Mouse (Mus musculus) hindbrain, embryonic 14.5 days (tissue): ENCODE data around the gene Pomt1. TPM values are rescaled to one million over a fixed set of nuclear protein-coding genes. Genes with fewer than 3 reads are reported as not detected.
"Not testable (repeated sequence)": the region's sequence is repeated elsewhere in the genome, so short reads cannot be mapped to it uniquely, and the experiment has no call there.

Experiments used
- ATAC-seq: fragments of 200-750 bp; cut with Nextera tagmentation; 2 replicates; pipeline ENCODE4 v1.8.0; 2017; ENCODE audit warnings: moderate number of reproducible peaks, mild to moderate bottlenecking, moderate TSS enrichment, moderate library complexity; ENCODE audit not compliant: low FRiP score
- DNase-seq: peaks from one replicate; pipeline ENCODE4 v3.0.0-alpha.2; 2015; ENCODE audit warnings: low spot score
- H3K27ac ChIP-seq: fragments of 300-500 bp; sonication (generic); 2 replicates; pipeline ENCODE4 v1.5.1; 2014; ENCODE audit warnings: mild to moderate bottlenecking, moderate library complexity
- H3K27me3 ChIP-seq: fragments of 300-500 bp; sonication (generic); 2 replicates; pipeline ENCODE4 v1.6.1; 2014; ENCODE audit warnings: mild to moderate bottlenecking, low read length, mixed read lengths; ENCODE audit not compliant: control insufficient read depth, insufficient read depth
- H3K36me3 ChIP-seq: fragments of 300-500 bp; sonication (generic); replicated peaks from 2 replicates; pipeline ENCODE4 v1.6.1; 2014; ENCODE audit not compliant: control insufficient read depth, insufficient read depth
- H3K4me1 ChIP-seq: fragments of 300-500 bp; sonication (generic); replicated peaks from 2 replicates; pipeline ENCODE4 v1.6.1; 2014; ENCODE audit warnings: antibody characterized with exemption, low read length, mixed read lengths; ENCODE audit not compliant: control insufficient read depth, insufficient read depth
- H3K4me2 ChIP-seq: fragments of 300-500 bp; sonication (generic); replicated peaks from 2 replicates; pipeline ENCODE4 v1.6.1; 2014; ENCODE audit warnings: mild to moderate bottlenecking, moderate library complexity
- H3K4me3 ChIP-seq: fragments of 300-500 bp; sonication (generic); replicated peaks from 2 replicates; pipeline ENCODE4 v1.5.1; 2014; ENCODE audit warnings: mild to moderate bottlenecking, low read length
- H3K9ac ChIP-seq: fragments of 300-500 bp; sonication (generic); 2 replicates; pipeline ENCODE4 v1.6.1; 2014
- H3K9me3 ChIP-seq: fragments of 300-500 bp; sonication (generic); 2 replicates; pipeline ENCODE4 v1.6.1; 2016; ENCODE audit warnings: low read length; ENCODE audit not compliant: control insufficient read depth
- WGBS: fragments of 180-500 bp; shearing (Covaris S2); extraction: QIAGEN DNeasy Blood & Tissue Kit; methylation state at CpG from one replicate; pipeline ENCODE4 v1.1.7; 2014; 5-methylcytosine and 5-hydroxymethylcytosine counted together
- polyA plus RNA-seq: library from polyadenylated mRNA; unstranded; fragments of >200 nt; fragmentation: Nextera tagmentation; extraction: Ambion mirVana; gene quantifications from 2 replicates; pipeline ENCODE4 v1.2.1, GENCODE M21; 2014

Pomt1 gene
- polyA plus RNA-seq, 1 experiment from 2014 or later, result 30.8 TPM

- peak within 1 kb of the TSS; percentile 94 for H3K4me2 ChIP-seq
Observed at GRCm38 (mm10) chr2:32287923-32288367, 51.6 kb downstream of the Pomt1 start, which contains the start of gene Swi5. Gene Swi5, minus strand, starts transcription at chr2:32288075.

GRCm38 (mm10) chr2:32288371-32288931 lies 52.1 kb downstream of the Pomt1 start:
- Histone ChIP-seq H3K4me2 (peak overlapping the region; percentile 94), H3K36me3 (peaks cover 41% of the 10 kb centered on the region), H3K4me1 (peaks cover 22% of the 10 kb centered on the region), H3K27me3 (no peaks in the 10 kb centered on the region), H3K9ac (peak overlapping the region; percentile 91), H3K9me3 (no peaks in the 10 kb centered on the region), H3K4me3 (peak overlapping the region; percentile 84), H3K27ac (peak overlapping the region; percentile 74)
- DNase-seq (peak; percentile 34), ATAC-seq (peak; percentile 42)
- 2% methylated on average over 27 of the region's 29 CpGs for WGBS

More at GRCm38 (mm10) chr2:32287923-32288367, 51.6 kb downstream of the Pomt1 start, which contains the start of gene Swi5:
- Histone ChIP-seq H3K36me3 (peaks cover 40% of the 10 kb centered on the region), H3K9me3 (no peaks in the 10 kb centered on the region), H3K27me3 (no peaks in the 10 kb centered on the region), H3K4me3 (peak within 1 kb of the TSS; percentile 84), H3K9ac (peak within 1 kb of the TSS; percentile 91), H3K27ac (peak within 1 kb of the TSS; percentile 82), H3K4me1 (peaks cover 22% of the 10 kb centered on the region)
- peak; percentile 99 for ATAC-seq
- WGBS, result under 1% methylated on average over 38 of the region's 41 CpGs
- DNase-seq, result peak; percentile 100

- ATAC-seq (no peak), DNase-seq (peak; percentile 54)
- Histone ChIP-seq H3K36me3 (peaks cover 41% of the 10 kb centered on the region), H3K27ac (no peak overlapping the region), H3K4me2 (peak overlapping the region; percentile 94; the same call in 1 of the 2 replicates), H3K4me3 (peak overlapping the region; percentile 84), H3K9ac (no peak overlapping the region), H3K9me3 (no peaks in the 10 kb centered on the region), H3K27me3 (no peaks in the 10 kb centered on the region), H3K4me1 (peaks cover 22% of the 10 kb centered on the region)
Observed at GRCm38 (mm10) chr2:32289578-32289977, 53.2 kb downstream of the Pomt1 start.

- H3K9ac ChIP-seq, result no peak overlapping the region
- no peak overlapping the region for H3K27ac ChIP-seq
- DNase-seq (no peak), ATAC-seq (no peak)
- no peak overlapping the region for H3K4me3 ChIP-seq
- 79% methylated on average over 8 of the region's 8 CpGs for WGBS
- no peak overlapping the region for H3K4me2 ChIP-seq
- H3K36me3 ChIP-seq, result peaks cover 72% of the 10 kb centered on the region
- H3K27me3 ChIP-seq, result no peaks in the 10 kb centered on the region
- no peaks in the 10 kb centered on the region for H3K9me3 ChIP-seq
- peaks cover 6% of the 10 kb centered on the region; the same call in 1 of the 2 replicates for H3K4me1 ChIP-seq
Observed at GRCm38 (mm10) chr2:32294348-32294747, 58.0 kb downstream of the Pomt1 start.

- Histone ChIP-seq H3K9me3 (no peaks in the 10 kb centered on the region), H3K27me3 (no peaks in the 10 kb centered on the region), H3K27ac (no peak overlapping the region), H3K4me2 (no peak overlapping the region), H3K4me1 (no peaks in the 10 kb centered on the region), H3K9ac (no peak overlapping the region), H3K36me3 (peaks cover 81% of the 10 kb centered on the region), H3K4me3 (no peak overlapping the region)
- DNase-seq, result no peak
- 90% methylated on average over 3 of the region's 3 CpGs for WGBS
- no peak for ATAC-seq
Observed at GRCm38 (mm10) chr2:32295285-32295684, 58.9 kb downstream of the Pomt1 start.

- H3K27me3 ChIP-seq, ATAC-seq, DNase-seq, H3K9ac ChIP-seq, H3K4me2 ChIP-seq, H3K27ac ChIP-seq, H3K4me1 ChIP-seq, H3K4me3 ChIP-seq, H3K9me3 ChIP-seq: not testable (repeated sequence)
- peaks cover 87% of the 10 kb centered on the region for H3K36me3 ChIP-seq
- 87% methylated on average over 2 of the region's 2 CpGs for WGBS
Observed at GRCm38 (mm10) chr2:32295842-32296241, 59.5 kb downstream of the Pomt1 start.

GRCm38 (mm10) chr2:32299469-32299868 lies 63.1 kb downstream of the Pomt1 start:
- Histone ChIP-seq H3K9ac (no peak overlapping the region), H3K4me1 (no peaks in the 10 kb centered on the region), H3K9me3 (no peaks in the 10 kb centered on the region), H3K4me3 (no peak overlapping the region), H3K36me3 (peaks cover 97% of the 10 kb centered on the region), H3K4me2 (no peak overlapping the region), H3K27ac (no peak overlapping the region), H3K27me3 (no peaks in the 10 kb centered on the region)
- DNase-seq (no peak), ATAC-seq (no peak)
- 93% methylated on average over 4 of the region's 4 CpGs for WGBS

GRCm38 (mm10) chr2:32302952-32303351 lies 66.6 kb downstream of the Pomt1 start:
- H3K4me2 ChIP-seq, result no peak overlapping the region
- ATAC-seq (no peak), DNase-seq (no peak)
- no peak overlapping the region for H3K4me3 ChIP-seq
- 92% methylated on average over 9 of the region's 10 CpGs for WGBS
- no peak overlapping the region for H3K27ac ChIP-seq
- peaks cover 99% of the 10 kb centered on the region for H3K36me3 ChIP-seq
- H3K9ac ChIP-seq, result no peak overlapping the region
- H3K9me3 ChIP-seq, result no peaks in the 10 kb centered on the region
- no peaks in the 10 kb centered on the region for H3K27me3 ChIP-seq
- H3K4me1 ChIP-seq, result no peaks in the 10 kb centered on the region

GRCm38 (mm10) chr2:32304145-32304832 lies 67.9 kb downstream of the Pomt1 start:
- 55% methylated on average over 8 of the region's 8 CpGs for WGBS
- no peak overlapping the region for H3K4me2 ChIP-seq
- ATAC-seq, result no peak
- H3K27me3 ChIP-seq, result no peaks in the 10 kb centered on the region
- no peak overlapping the region for H3K4me3 ChIP-seq
- H3K4me1 ChIP-seq, result no peaks in the 10 kb centered on the region
- H3K9me3 ChIP-seq, result no peaks in the 10 kb centered on the region
- no peak for DNase-seq
- peaks cover 99% of the 10 kb centered on the region for H3K36me3 ChIP-seq
- no peak overlapping the region for H3K27ac ChIP-seq
- no peak overlapping the region for H3K9ac ChIP-seq
